Mouse (Mus musculus) lung, postnatal 10 days (tissue): ENCODE measurements at regions not wholly inside any gene's neighbourhood (a gene's known extent, or its start where the extent isn't known, plus 50 kb on each side); places are given as distances from the start of the nearest gene placed in this dataset.

Experiments used
- DNase-seq: peaks from one replicate; pipeline ENCODE4 v3.0.0; 2021

DNA sequence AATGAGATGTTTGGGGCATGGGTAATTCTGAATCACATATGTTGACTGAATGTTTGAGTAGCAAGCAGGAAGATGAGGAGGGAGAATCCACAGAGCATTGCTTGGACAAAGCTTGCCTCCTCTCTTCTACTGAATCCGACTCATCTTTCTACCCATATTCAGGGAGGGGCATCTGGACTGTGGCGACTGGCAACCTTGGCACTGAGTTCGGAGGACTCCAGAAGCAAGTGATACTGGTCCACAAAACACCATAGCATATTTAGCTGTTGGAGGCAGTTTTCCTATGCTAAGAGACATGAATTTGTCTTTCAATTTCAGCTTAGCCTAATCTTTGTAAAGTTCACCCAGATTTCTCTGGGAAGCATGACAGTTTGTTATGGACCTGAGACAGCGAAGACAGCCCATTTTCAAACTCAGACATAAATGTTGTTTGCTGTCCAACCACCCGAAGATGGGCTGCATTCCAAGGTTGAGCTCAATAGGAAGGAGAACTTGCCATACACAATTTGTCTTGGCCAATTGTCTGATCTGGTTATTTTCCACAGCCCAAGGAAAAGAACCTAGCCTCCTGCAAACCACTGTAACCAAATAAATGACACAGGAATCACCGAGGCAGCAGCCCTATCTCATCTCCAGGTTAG, 224.0 kb upstream of the Pld5 start:
- DNase-seq = no peak

DNA sequence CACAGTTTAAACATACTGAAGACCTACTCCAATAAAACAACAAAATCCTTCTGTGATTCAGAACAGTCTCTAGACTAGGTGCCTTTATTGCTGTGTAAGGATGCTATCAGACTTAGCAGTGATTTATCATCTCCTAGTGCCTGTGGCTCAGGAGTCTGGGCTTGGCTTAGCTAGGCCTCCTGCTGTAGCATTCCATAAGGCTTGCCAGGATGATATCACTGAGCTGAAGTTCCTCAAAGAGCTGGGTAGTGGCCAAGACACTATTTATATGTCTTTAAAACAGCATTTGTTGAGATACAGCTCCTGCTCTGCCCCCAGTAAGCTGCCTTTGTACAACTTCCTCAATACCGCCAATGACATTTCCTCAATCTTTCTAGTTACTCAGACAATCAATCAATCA, 193.4 kb upstream of the Pld5 start:
- DNase-seq = no peak

GRCm38 (mm10) chr1:176462125-176462524, 187.0 kb upstream of the Pld5 start:
- DNase-seq = no peak

DNA sequence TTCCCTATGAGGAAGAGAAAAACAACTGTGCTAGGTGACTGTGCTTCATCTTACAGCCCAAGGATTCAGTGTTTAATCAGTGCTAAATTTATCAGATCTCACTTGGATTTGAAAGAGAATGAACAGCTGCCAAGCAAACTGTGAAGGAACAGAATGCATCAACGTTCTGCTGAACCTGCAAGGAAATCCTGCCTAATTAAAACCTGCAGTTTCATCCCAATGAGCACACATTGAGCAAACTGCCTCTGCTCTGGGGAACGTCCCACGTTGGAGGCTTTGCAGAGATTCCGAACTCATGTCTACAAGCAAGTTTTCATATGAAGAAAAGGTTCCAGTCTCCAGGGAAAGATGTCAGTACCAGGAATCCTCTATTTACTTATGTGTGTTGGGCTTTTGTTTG, 171.6 kb upstream of the Pld5 start:
- DNase-seq = no peak

GRCm38 (mm10) chr1:176443712-176444111, 168.6 kb upstream of the Pld5 start:
- no peak for DNase-seq

DNA sequence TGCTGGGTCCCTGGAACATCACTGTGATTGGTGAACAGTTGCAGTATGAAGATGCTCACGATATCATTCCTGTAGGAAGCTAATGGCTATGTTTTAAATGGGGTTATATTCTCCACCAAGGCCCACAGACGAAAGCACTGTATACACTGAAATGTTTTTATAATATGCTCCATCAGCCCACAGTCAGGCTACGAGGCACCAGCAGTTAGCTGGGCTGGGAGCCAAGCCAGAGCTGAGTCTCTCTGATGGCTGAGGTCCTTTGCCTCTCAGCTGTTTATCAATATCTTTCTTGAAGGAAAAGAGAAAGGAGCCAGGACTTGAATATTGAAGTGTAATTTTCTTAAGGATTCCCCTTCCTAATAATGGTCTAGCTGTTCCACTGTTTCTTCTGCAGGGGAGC, 165.1 kb upstream of the Pld5 start:
- DNase-seq = no peak

DNA sequence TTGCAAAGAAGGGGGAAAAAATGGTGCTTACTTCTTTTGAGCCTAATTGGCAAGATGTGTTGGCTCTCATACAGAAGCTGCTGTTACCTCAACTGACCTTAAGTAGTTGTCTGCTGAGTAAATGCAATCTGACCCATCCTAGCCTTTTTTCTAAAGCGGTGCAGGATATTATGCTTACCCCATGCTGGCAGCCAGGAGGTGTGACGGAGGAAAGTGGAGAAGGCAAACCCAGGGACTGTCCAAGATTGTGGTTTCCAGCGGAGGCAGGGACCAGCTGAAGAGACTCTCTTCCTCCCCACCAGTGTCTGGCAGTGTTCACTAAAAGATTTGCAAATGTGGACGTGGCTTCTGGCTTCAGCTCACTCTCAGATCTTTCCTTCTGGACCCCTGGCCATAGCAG, 152.7 kb upstream of the Pld5 start:
- DNase-seq = no peak

GRCm38 (mm10) chr1:176427046-176427445, 151.9 kb upstream of the Pld5 start:
- DNase-seq = no peak

- no peak for DNase-seq
Observed at GRCm38 (mm10) chr1:176417251-176417650, 142.1 kb upstream of the Pld5 start.

GRCm38 (mm10) chr1:176404128-176404527, 129.0 kb upstream of the Pld5 start:
- no peak for DNase-seq

DNA sequence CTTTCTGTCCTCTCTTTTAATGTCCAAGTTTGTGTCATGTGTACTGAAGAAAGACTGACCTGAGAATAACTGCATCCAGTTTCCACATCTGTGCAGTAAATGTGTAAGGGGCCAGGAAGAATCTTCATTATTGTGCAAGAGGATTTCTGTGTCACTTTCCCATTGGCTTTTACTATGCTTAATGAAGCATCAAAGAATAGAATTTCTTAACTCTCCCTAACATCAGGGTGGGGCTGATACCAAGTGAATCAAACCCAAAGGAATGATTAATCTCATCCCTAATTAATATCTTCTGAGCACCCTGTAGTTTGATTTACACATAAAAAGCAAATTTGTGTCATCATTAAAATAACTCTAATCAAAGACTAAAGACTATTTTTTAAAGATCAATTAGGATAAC, 104.5 kb upstream of the Pld5 start:
- DNase-seq = no peak

DNA sequence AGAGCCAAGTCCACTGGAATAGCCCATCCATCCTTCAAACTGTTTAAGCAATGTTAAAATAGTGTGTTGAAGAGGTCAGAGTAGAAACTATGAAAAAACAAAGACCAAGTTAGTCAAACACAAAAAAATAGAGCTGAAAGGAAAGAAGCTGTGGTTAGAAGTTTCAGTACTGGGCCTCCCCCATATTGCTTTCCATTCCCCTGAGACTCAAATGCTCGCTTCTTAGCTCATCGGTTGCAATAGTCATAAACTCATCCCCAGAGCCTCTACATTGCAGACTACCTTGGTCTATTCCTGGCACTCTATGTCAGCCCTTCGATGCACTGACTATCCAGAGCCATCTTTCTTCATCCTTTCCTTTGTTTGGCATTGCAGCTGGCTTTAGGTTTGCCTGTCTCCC, 91.8 kb upstream of the Pld5 start:
- no peak for DNase-seq

GRCm38 (mm10) chr1:176360957-176361356, 85.8 kb upstream of the Pld5 start:
- DNase-seq = no peak

GRCm38 (mm10) chr1:176359992-176360724, 85.0 kb upstream of the Pld5 start:
- no peak for DNase-seq

GRCm38 (mm10) chr1:176355342-176355741, 80.2 kb upstream of the Pld5 start:
- DNase-seq = no peak

DNA sequence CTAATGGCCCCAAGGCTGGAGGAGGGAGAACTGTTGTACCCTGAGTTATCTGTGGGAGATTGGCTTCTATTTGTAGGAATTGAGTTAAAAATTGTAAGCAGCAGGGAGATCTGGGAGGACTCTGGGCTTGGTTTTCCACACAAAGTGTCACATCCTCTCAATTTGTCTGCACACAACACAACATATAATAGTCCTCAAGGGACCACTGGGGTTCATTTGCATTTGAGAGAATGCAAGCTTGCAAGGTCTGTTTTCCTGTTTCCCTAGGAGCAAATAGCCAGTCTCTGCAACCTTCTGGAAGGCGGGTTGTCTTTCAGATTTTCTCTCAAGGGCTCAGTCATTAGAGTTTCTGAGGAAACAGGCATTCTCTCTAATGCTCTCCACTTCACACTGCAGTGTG, 79.8 kb upstream of the Pld5 start:
- DNase-seq = no peak

DNA sequence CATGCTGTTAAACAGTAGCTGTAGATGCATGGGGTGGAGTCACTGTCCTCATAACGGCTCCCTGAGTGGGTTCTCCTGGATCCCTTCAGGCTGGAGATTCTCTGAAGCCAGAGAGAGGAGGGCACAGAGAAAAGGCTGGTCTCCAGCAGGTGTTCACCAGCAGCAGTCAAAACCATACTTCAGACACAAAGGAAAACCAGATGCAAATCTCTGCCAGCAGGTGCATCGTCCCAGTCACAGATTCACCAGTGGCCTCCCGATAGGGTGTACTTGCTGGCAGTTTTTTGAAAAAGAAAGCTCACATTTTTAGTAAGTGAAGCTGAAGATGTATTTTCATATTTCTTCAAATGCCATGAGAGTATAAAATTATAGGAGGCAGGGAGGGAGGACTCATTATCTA, 77.6 kb upstream of the Pld5 start:
- DNase-seq = no peak

- DNase-seq = no peak
Observed at GRCm38 (mm10) chr1:176349909-176350495, 74.9 kb upstream of the Pld5 start.

GRCm38 (mm10) chr1:176348129-176348528, 73.0 kb upstream of the Pld5 start:
- DNase-seq = no peak

- DNase-seq = no peak
Observed at GRCm38 (mm10) chr1:176331344-176331743, 56.2 kb upstream of the Pld5 start.
